Mouse (Mus musculus) G1E (cell line): ENCODE results near the gene Myom1.

Source experiments
- CTCF ChIP-seq: IDR thresholded peaks from 2 replicates; pipeline ENCODE4 v1.5.1; 2012; ENCODE audit warnings: low read depth, low read length, inconsistent platforms, mixed read lengths
- GATA1 ChIP-seq: IDR thresholded peaks from 2 replicates; pipeline ENCODE4 v1.6.1; 2012; ENCODE audit warnings: borderline replicate concordance, low read length, inconsistent platforms, mixed read lengths
- GATA2 ChIP-seq: IDR thresholded peaks from 2 replicates; pipeline ENCODE4 v1.6.1; 2012; ENCODE audit warnings: low read depth, low read length, inconsistent platforms, borderline replicate concordance
- POLR2AphosphoS5 ChIP-seq: IDR thresholded peaks from 2 replicates; pipeline ENCODE4 v1.6.1; 2012; ENCODE audit warnings: low read depth, low read length, inconsistent platforms; ENCODE audit not compliant: insufficient replicate concordance
- TAL1 ChIP-seq: conservative IDR thresholded peaks from 2 replicates; pipeline ENCODE4 v1.6.1; 2012; ENCODE audit warnings: low read depth, low read length, inconsistent platforms, mixed read lengths

DNA sequence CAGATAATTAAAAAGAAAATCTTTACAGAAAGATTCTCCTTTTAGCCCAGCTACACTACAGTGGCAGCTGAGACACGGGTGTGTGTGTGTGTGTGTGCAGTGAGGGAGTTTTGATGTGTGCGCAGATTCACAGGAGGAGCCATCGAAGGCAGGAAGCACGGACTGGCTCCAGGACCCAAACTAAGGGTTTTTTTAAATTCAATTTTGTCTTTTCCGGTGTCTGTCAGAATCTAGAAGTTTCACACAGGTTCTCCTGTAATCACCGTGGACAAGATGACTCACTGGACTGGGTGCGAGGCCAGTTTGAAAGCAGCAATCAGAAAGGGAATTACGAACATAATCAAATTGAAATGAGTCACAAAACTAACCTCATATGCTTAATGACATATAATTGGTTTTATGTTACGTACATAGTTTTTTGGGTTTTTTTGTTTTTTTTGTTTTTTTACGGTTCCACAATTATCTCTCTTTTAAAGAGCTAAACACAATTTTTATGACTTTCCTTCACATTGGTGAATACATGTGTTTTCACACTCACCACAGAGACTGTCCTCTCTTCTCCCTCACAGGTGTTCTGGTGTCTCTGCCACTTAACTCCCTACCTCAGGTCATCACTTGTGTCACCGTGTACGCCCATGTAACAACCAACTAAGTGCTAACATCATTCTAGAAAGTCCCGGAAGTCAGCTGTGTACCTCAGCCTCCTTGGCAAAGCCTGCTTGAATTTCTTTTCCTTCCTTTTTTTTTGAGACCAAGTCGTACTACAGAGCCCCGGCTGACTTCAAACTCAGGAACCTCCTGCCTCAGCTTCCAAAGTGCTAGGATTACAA lies 15.4 kb upstream of the Myom1 start:
- TF ChIP-seq GATA1 (no peak), POLR2AphosphoS5 (no peak), CTCF (no peak), TAL1 (no peak), GATA2 (no peak)
